In the genomic region with DNA sequence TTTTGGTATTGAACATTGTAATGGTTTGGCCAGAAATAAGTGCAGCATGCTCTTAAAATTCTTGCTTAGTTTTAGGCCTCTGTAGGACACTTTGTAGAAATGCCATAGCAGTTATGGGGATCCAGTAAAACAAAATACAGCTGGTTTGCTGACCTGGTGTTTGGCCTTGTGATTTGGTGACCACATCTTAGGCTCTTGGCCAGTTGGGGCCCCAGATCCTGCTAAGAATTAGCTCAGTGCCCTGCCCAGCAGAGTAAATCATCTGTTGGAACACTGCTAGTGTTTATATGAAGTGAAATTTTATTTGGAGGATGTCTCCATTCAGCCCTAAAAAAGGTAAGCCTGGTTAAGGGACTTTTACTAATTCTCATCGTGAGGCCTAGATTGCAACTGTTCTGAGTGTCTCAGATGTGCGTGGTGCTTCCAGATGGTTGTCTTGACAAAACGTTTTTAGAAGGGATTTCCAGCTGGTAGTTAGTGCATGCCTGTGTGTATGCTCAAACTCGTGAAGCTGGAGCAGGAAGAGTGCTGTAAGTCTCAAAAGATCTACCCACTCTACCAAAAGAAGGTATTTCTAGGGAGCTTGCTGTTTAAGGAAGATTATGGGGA, we compare ENCODE assay signal across 8 mouse cellular contexts. TPM values are rescaled to one million over a fixed set of nuclear protein-coding genes. Genes with fewer than 3 reads are reported as not detected.
A peak's percentile ranks its signal among the peaks of the same experiment; 100 is the strongest.
DNase-seq lines count a peak whose midpoint lies in the region; ATAC-seq and TF ChIP-seq lines count a peak whose summit lies in the region.

No protein-coding gene starts in this region.

- no peaks in the 10 kb centered on the region for H3K9me3 ChIP-seq in heart, embryonic 12.5 days (replicated peaks)
- no peaks in the 10 kb centered on the region for H3K9me3 ChIP-seq in kidney, embryonic 16.5 days (ENCODE audit: low read length)
- H3K9me3 ChIP-seq in lung, embryonic 15.5 days: no peaks in the 10 kb centered on the region

- peaks cover 22% of the 10 kb centered on the region for H3K36me3 ChIP-seq in heart, embryonic 12.5 days
- peaks cover 8% of the 10 kb centered on the region for H3K36me3 ChIP-seq in kidney, embryonic 16.5 days (ENCODE audit: insufficient read depth, low read length)
- H3K36me3 ChIP-seq in lung, embryonic 15.5 days: peaks cover 21% of the 10 kb centered on the region; the same call in 1 of the 2 replicates
- H3K36me3 ChIP-seq in thymus, adult 2 months (ENCODE audit: control insufficient read depth, insufficient read depth, low read length): no peaks in the 10 kb centered on the region

- H3K27ac ChIP-seq in left cerebral cortex, adult 2 months: no peak overlapping the region; the same call in 1 of the 2 replicates
- H3K27ac ChIP-seq in heart, embryonic 12.5 days (ENCODE audit: poor library complexity, severe bottlenecking): no peak overlapping the region
- H3K27ac ChIP-seq in kidney, embryonic 16.5 days (ENCODE audit: low read length): no peak overlapping the region
- H3K27ac ChIP-seq in lung, embryonic 15.5 days: 0 out of 2 replicates have a peak overlapping the region, but pooled peaks have one; percentile 29
- no peak overlapping the region for H3K27ac ChIP-seq in thymus, adult 2 months (ENCODE audit: control insufficient read depth, insufficient read depth, low read length)

- H3K27me3 ChIP-seq in heart, embryonic 12.5 days (replicated peaks): no peaks in the 10 kb centered on the region
- H3K27me3 ChIP-seq in kidney, embryonic 16.5 days (ENCODE audit: insufficient read depth, low read length): no peaks in the 10 kb centered on the region
- no peaks in the 10 kb centered on the region for H3K27me3 ChIP-seq in lung, embryonic 15.5 days
- no peaks in the 10 kb centered on the region for H3K27me3 ChIP-seq in thymus, adult 2 months (ENCODE audit: control insufficient read depth, insufficient read depth, low read length)

- H3K9ac ChIP-seq in heart, embryonic 12.5 days: peak overlapping the region; percentile 77
- peak overlapping the region; percentile 55 for H3K9ac ChIP-seq in kidney, embryonic 16.5 days (replicated peaks; ENCODE audit: low read length)
- H3K9ac ChIP-seq in lung, embryonic 15.5 days: peak overlapping the region; percentile 43

- no peak for TF ChIP-seq POLR2A in thymus, adult 2 months (IDR thresholded peaks at IDR 0.05; ENCODE audit: control insufficient read depth, extremely low read depth, insufficient read depth, low read length, poor library complexity)

- intact Hi-C loops in left cerebral cortex, adult 2 months (cut with DNase I): no loop called here

- no peak for DNase-seq in left cerebral cortex, adult 2 months (ENCODE audit: extremely low spot score in 1 of 2, low spot score in 2 of 2)
- no peak for DNase-seq in left cerebral cortex, adult 11 months (ENCODE audit: low spot score)
- peak; percentile 83 for DNase-seq in brain, adult 2 months (ENCODE audit: low read depth, low spot score)
- no peak for DNase-seq in frontal cortex, postnatal 10 days (ENCODE audit: low spot score in 2 of 2)
- no peak for DNase-seq in thymus, adult 2 months

- peak overlapping the region; percentile 83 for H3K4me3 ChIP-seq in left cerebral cortex, adult 2 months
- peak overlapping the region; percentile 51 for H3K4me3 ChIP-seq in heart, embryonic 12.5 days
- peak overlapping the region; percentile 46 for H3K4me3 ChIP-seq in kidney, embryonic 16.5 days (ENCODE audit: low read length)
- peak overlapping the region; percentile 89 for H3K4me3 ChIP-seq in lung, embryonic 15.5 days
- no peak overlapping the region for H3K4me3 ChIP-seq in thymus, adult 2 months (ENCODE audit: control insufficient read depth, insufficient read depth, low read length)

- WGBS in heart, embryonic 12.5 days: 8% methylated on average over 4 of the region's 4 CpGs
- WGBS in kidney, embryonic 16.5 days: 7% methylated on average over 4 of the region's 4 CpGs
- WGBS in lung, embryonic 15.5 days: 5% methylated on average over 4 of the region's 4 CpGs
- 12% methylated on average over 4 of the region's 4 CpGs for WGBS in thymus, adult 2 months

- no peak for ATAC-seq in heart, embryonic 12.5 days (ENCODE audit: insufficient number of reproducible peaks, low FRiP score)
- ATAC-seq in kidney, embryonic 16.5 days (ENCODE audit: low FRiP score, low TSS enrichment): no peak
- ATAC-seq in lung, embryonic 15.5 days (ENCODE audit: borderline replicate concordance, extremely low read depth, low FRiP score, low TSS enrichment): no peak

- H3K4me2 ChIP-seq in heart, embryonic 12.5 days: peak overlapping the region; percentile 97
- H3K4me2 ChIP-seq in kidney, embryonic 16.5 days (replicated peaks; ENCODE audit: low read depth, low read length): peak overlapping the region; percentile 76
- H3K4me2 ChIP-seq in lung, embryonic 15.5 days: peak overlapping the region; percentile 86

- no peak for TF ChIP-seq CTCF in left cerebral cortex, adult 2 months (IDR thresholded peaks at IDR 0.05)
- TF ChIP-seq CTCF in thymus, adult 2 months (IDR thresholded peaks at IDR 0.05; ENCODE audit: borderline replicate concordance, control insufficient read depth, extremely low read depth, insufficient read depth, low read length, poor library complexity): no peak

- peaks cover 38% of the 10 kb centered on the region for H3K4me1 ChIP-seq in heart, embryonic 12.5 days (replicated peaks)
- H3K4me1 ChIP-seq in kidney, embryonic 16.5 days (ENCODE audit: insufficient read depth, low read length): peaks cover 56% of the 10 kb centered on the region
- peaks cover 56% of the 10 kb centered on the region for H3K4me1 ChIP-seq in lung, embryonic 15.5 days
- peaks cover 16% of the 10 kb centered on the region for H3K4me1 ChIP-seq in thymus, adult 2 months (replicated peaks; ENCODE audit: control insufficient read depth, insufficient read depth, low read length)

RNA-seq across cellular contexts. Expression of gene Alkbh5, which starts 3.9 kb away (rescaled TPM):
- 10 to 100 TPM; 56.2 to 58.2 TPM for total RNA-seq in left cerebral cortex, adult 2 months (2021)
- 41.8 and 44.6 TPM in 2 replicates for polyA plus RNA-seq in heart, embryonic 12.5 days (2016; fragmentation: Nextera tagmentation; extraction: Ambion mirVana)
- polyA plus RNA-seq in kidney, embryonic 16.5 days (2015; fragmentation: Nextera tagmentation; extraction: Ambion mirVana): 34.5 and 34.8 TPM in 2 replicates
- 31.8 and 38.0 TPM in 2 replicates for polyA plus RNA-seq in lung, embryonic 15.5 days (2015; fragmentation: Nextera tagmentation; extraction: Ambion mirVana)
- polyA plus RNA-seq in thymus, adult 2 months (2012; rRNA removed): 29.0 and 37.4 TPM in 2 replicates
